Mouse (Mus musculus): Measurements from ENCODE around the gene D10Wsu102e.
"Not testable (repeated sequence)": the region's sequence is repeated elsewhere in the genome, so short reads cannot be mapped to it uniquely, and the experiment has no call there.

D10Wsu102e gene

GRCm38 (mm10) chr10:83347494-83347893 is 12.5 kb upstream of the D10Wsu102e start:
- DNase-seq (ENCODE audit: low spot score) = no peak

- DNase-seq (ENCODE audit: low spot score) = no peak
These were observed 9.3 kb upstream of the D10Wsu102e start for GRCm38 (mm10) chr10:83350689-83351088.

GRCm38 (mm10) chr10:83351779-83352178 is 8.2 kb upstream of the D10Wsu102e start:
- DNase-seq (ENCODE audit: low spot score) = not testable (repeated sequence)

GRCm38 (mm10) chr10:83353680-83354332 is 6.2 kb upstream of the D10Wsu102e start:
- peak; percentile 40 for DNase-seq (ENCODE audit: low spot score)

GRCm38 (mm10) chr10:83354333-83354719 is 5.7 kb upstream of the D10Wsu102e start:
- DNase-seq (ENCODE audit: low spot score) = no peak

GRCm38 (mm10) chr10:83356416-83356815 is 3.6 kb upstream of the D10Wsu102e start:
- no peak for DNase-seq (ENCODE audit: low spot score)

GRCm38 (mm10) chr10:83359451-83359850 is 570 bp upstream of the D10Wsu102e start:
- DNase-seq (ENCODE audit: low spot score) = no peak

- DNase-seq (ENCODE audit: low spot score) = no peak
These were observed 335 bp downstream of the D10Wsu102e start for GRCm38 (mm10) chr10:83360356-83360755.

GRCm38 (mm10) chr10:83361643-83362382 is 1.8 kb downstream of the D10Wsu102e start:
- DNase-seq (ENCODE audit: low spot score) = no peak

- no peak for DNase-seq (ENCODE audit: low spot score)
These were observed 3.4 kb downstream of the D10Wsu102e start for GRCm38 (mm10) chr10:83363451-83363850.

- no peak for DNase-seq (ENCODE audit: low spot score)
These were observed 8.9 kb downstream of the D10Wsu102e start for GRCm38 (mm10) chr10:83368918-83369317.

GRCm38 (mm10) chr10:83374045-83374656 is 14.1 kb downstream of the D10Wsu102e start:
- no peak for DNase-seq (ENCODE audit: low spot score)

GRCm38 (mm10) chr10:83375458-83375857 is 15.4 kb downstream of the D10Wsu102e start:
- DNase-seq (ENCODE audit: low spot score) = not testable (repeated sequence)

GRCm38 (mm10) chr10:83376911-83377682 is 17.1 kb downstream of the D10Wsu102e start:
- no peak for DNase-seq (ENCODE audit: low spot score)

GRCm38 (mm10) chr10:83378083-83378833 is 18.2 kb downstream of the D10Wsu102e start:
- DNase-seq (ENCODE audit: low spot score) = no peak

GRCm38 (mm10) chr10:83380501-83380900 is 20.5 kb downstream of the D10Wsu102e start:
- DNase-seq (ENCODE audit: low spot score) = no peak

- DNase-seq (ENCODE audit: low spot score) = no peak
These were observed 22.5 kb downstream of the D10Wsu102e start for GRCm38 (mm10) chr10:83382528-83382927.

- DNase-seq (ENCODE audit: low spot score) = no peak
These were observed 23.0 kb downstream of the D10Wsu102e start for GRCm38 (mm10) chr10:83382988-83383387.

- no peak for DNase-seq (ENCODE audit: low spot score)
These were observed 23.8 kb downstream of the D10Wsu102e start for GRCm38 (mm10) chr10:83383863-83384262.

- DNase-seq (ENCODE audit: low spot score) = no peak
These were observed 24.6 kb downstream of the D10Wsu102e start for GRCm38 (mm10) chr10:83384456-83385215.

All from ovary, postnatal 14 days (tissue).